8 mouse cellular contexts compared by ENCODE assay signal in genomic region chr12:112604709-112605649, GRCm38 (mm10). TPM values are rescaled to one million over a fixed set of nuclear protein-coding genes. Genes with fewer than 3 reads are reported as not detected.
DNase-seq lines count a peak whose midpoint lies in the region; ATAC-seq and TF ChIP-seq lines count a peak whose summit lies in the region.

No protein-coding gene starts in this region.

- H3K36me3 ChIP-seq in limb, embryonic 13.5 days, result peaks cover 32% of the 10 kb centered on the region
- H3K36me3 ChIP-seq in midbrain, embryonic 11.5 days (ENCODE audit: control insufficient read depth, insufficient read depth, low read length), result no peaks in the 10 kb centered on the region

- WGBS in limb, embryonic 13.5 days, result 65% methylated on average over 20 of the region's 20 CpGs
- WGBS in midbrain, embryonic 11.5 days, result 66% methylated on average over 20 of the region's 20 CpGs

- TF ChIP-seq CTCF in layer of hippocampus, adult 2 months (conservative IDR thresholded peaks at IDR 0.05), result no peak

- no peak overlapping the region for H3K4me2 ChIP-seq in limb, embryonic 13.5 days (replicated peaks)
- H3K4me2 ChIP-seq in midbrain, embryonic 11.5 days, result no peak overlapping the region

- H3K9ac ChIP-seq in limb, embryonic 13.5 days, result no peak overlapping the region
- no peak overlapping the region for H3K9ac ChIP-seq in midbrain, embryonic 11.5 days (ENCODE audit: low read length)

- peak; percentile 49; the same call in 1 of the 2 replicates for ATAC-seq in limb, embryonic 13.5 days (ENCODE audit: low FRiP score, low read depth)
- peak; percentile 47 for ATAC-seq in midbrain, embryonic 11.5 days (ENCODE audit: low FRiP score)

- no peaks in the 10 kb centered on the region for H3K9me3 ChIP-seq in limb, embryonic 13.5 days
- no peaks in the 10 kb centered on the region for H3K9me3 ChIP-seq in midbrain, embryonic 11.5 days (ENCODE audit: control insufficient read depth, low read length)

- H3K4me1 ChIP-seq in limb, embryonic 13.5 days, result peaks cover 12% of the 10 kb centered on the region; the same call in 1 of the 2 replicates
- H3K4me1 ChIP-seq in midbrain, embryonic 11.5 days (ENCODE audit: control insufficient read depth, insufficient read depth, low read length), result no peaks in the 10 kb centered on the region

- DNase-seq in layer of hippocampus, adult 2 months (ENCODE audit: low spot score in 2 of 2), result no peak
- DNase-seq in layer of hippocampus, adult 9-11 months, result no peak
- peak; percentile 49 for DNase-seq in adipocyte (ENCODE audit: low spot score)
- peak; percentile 78 for DNase-seq in gastrocnemius, postnatal 14 days
- peak; percentile 88 for DNase-seq in midbrain, embryonic 11.5 days (ENCODE audit: low spot score, missing footprints)
- peak; percentile 43 for DNase-seq in yolk sac, embryonic 10.5 days (ENCODE audit: low spot score)
- no peak for DNase-seq in cerebellum, adult 9-10 months

- H3K27ac ChIP-seq in layer of hippocampus, adult 2 months, result peak overlapping the region; percentile 77
- no peak overlapping the region for H3K27ac ChIP-seq in limb, embryonic 13.5 days
- no peak overlapping the region for H3K27ac ChIP-seq in midbrain, embryonic 11.5 days (ENCODE audit: low read depth, low read length)

- H3K4me3 ChIP-seq in layer of hippocampus, adult 2 months, result no peak overlapping the region
- H3K4me3 ChIP-seq in limb, embryonic 13.5 days, result no peak overlapping the region
- H3K4me3 ChIP-seq in midbrain, embryonic 11.5 days (ENCODE audit: low read depth, low read length), result no peak overlapping the region

- intact Hi-C loops in gastrocnemius, postnatal 14 days (cut with DNase I; ENCODE audit: low total_unique reads), result no loop called here

- no peaks in the 10 kb centered on the region for H3K27me3 ChIP-seq in limb, embryonic 13.5 days
- no peaks in the 10 kb centered on the region for H3K27me3 ChIP-seq in midbrain, embryonic 11.5 days (ENCODE audit: control insufficient read depth, insufficient read depth, low read length)

RNA-seq across cellular contexts. Expression of gene Adssl1, which starts 14.9 kb away (rescaled TPM):
- total RNA-seq in layer of hippocampus, adult 2 months (2021), result 10 to 100 TPM; 10.1 to 10.6 TPM
- 100 to 1,000 TPM; 462 to 471 TPM for total RNA-seq in gastrocnemius, postnatal 14 days (2021)
- polyA plus RNA-seq in limb, embryonic 13.5 days (2015; fragmentation: Nextera tagmentation; extraction: Ambion mirVana), result 12.8 and 14.7 TPM in 2 replicates
- 1.9 and 2.7 TPM in 2 replicates for polyA plus RNA-seq in midbrain, embryonic 11.5 days (2014; fragmentation: Nextera tagmentation; extraction: Ambion mirVana)

RNA-seq across cellular contexts. Expression of gene Inf2, which starts 16.4 kb away (rescaled TPM):
- total RNA-seq in layer of hippocampus, adult 2 months (2021), result 100 to 1,000 TPM; 131 to 138 TPM
- 10 to 100 TPM; 15.0 to 16.1 TPM for total RNA-seq in gastrocnemius, postnatal 14 days (2021)
- polyA plus RNA-seq in limb, embryonic 13.5 days (2015; fragmentation: Nextera tagmentation; extraction: Ambion mirVana), result 4.2 and 5.5 TPM in 2 replicates
- polyA plus RNA-seq in midbrain, embryonic 11.5 days (2014; fragmentation: Nextera tagmentation; extraction: Ambion mirVana), result 1.2 and 1.4 TPM in 2 replicates

RNA-seq across cellular contexts. Expression of gene Siva1, which starts 39.5 kb away (rescaled TPM):
- 10 to 100 TPM; 19.6 to 20.1 TPM for total RNA-seq in layer of hippocampus, adult 2 months (2021)
- 10 to 100 TPM; 16.9 to 18.7 TPM for total RNA-seq in gastrocnemius, postnatal 14 days (2021)
- 246 and 251 TPM in 2 replicates for polyA plus RNA-seq in limb, embryonic 13.5 days (2015; fragmentation: Nextera tagmentation; extraction: Ambion mirVana)
- 182 and 230 TPM in 2 replicates for polyA plus RNA-seq in midbrain, embryonic 11.5 days (2014; fragmentation: Nextera tagmentation; extraction: Ambion mirVana)

Comparison
In these comparisons a context has a peak if more than half of its experiments do, and no peak if none do; other contexts are left out.
1. DNase-seq: peak in adipocyte (single experiment), gastrocnemius, postnatal 14 days (single experiment), midbrain, embryonic 11.5 days (single experiment) and yolk sac, embryonic 10.5 days (single experiment); none in layer of hippocampus, adult 2 months (0 of 2), layer of hippocampus, adult 9-11 months (single experiment) and cerebellum, adult 9-10 months (single experiment).
2. RNA of gene Adssl1, which starts 14.9 kb away (total RNA-seq): 462 to 471 TPM in gastrocnemius, postnatal 14 days; 10.1 to 10.6 TPM in layer of hippocampus, adult 2 months; every median in the first group is over 10 times any median in the second.
3. RNA of gene Inf2, which starts 16.4 kb away (total RNA-seq): 131 to 138 TPM in layer of hippocampus, adult 2 months; 15.0 to 16.1 TPM in gastrocnemius, postnatal 14 days; every median in the first group is over 4 times any median in the second.